Mouse (Mus musculus) cerebellum, postnatal 36 days (tissue): ENCODE results near the gene Hace1.

Source experiments
- DNase-seq, 2 experiments: peaks; one replicate each; pipeline ENCODE4 v3.0.0; 2021 to 2022; ENCODE audit warnings: mixed read lengths in 2 of 2

The Hace1 gene

DNA sequence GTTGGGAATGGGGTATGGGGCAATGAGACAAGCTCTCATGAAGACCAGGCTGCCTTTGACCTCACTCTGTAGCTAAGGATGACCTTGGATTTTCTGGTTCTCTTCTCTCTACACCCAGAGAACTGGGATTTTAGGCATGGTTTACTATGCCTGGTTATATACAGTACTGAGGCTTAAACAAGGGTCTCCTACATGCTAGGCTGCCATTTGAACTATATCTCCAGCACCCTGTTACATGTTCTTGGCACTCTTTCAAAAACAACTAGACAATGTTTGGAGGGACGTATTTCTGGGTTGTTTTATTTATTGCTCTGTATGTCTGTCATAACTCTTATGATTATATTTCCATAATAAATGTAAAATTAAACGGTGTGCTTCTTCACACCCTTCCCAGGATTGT lies 129.2 kb downstream of the Hace1 start:
- no peak for DNase-seq

DNA sequence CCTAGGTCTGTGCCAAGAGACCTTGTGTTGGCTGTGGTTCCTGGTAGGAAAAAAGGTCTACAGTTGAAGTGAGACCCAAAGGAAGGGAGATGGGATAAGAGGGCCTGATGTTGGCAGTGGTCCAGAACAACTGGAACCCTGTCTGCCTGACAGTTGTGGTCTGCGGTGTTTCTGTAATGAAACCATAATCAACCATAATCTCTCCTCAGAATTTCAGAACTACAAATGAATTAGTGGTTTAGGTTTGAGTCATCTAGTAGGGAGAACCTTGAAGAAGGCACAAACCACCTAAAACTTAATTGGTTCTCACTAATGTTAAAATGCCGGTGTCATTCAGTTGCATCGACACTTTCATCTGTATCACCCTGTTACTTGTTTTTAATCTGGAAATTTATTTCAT lies 133.2 kb downstream of the Hace1 start:
- no peak for DNase-seq

DNA sequence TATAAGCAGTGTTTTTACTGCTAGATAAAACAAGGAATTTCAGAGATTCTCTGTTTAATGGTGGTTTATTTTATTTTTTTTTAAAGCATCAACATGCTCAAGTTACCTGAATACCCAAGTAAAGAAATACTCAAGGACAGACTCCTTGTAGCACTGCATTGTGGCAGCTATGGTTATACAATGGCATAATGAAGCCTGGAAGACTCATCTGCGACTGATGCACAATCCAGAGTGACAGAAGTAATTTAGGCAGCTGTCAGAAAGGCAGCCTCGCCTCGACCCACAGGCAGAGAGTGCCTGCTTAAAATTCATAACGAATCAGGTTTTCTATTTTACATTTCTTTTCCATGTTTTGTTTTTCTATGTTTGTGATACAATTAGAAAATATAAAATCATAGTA lies 133.7 kb downstream of the Hace1 start:
- no peak for DNase-seq
